Mouse (Mus musculus): Measurements from ENCODE around the gene Mitf. TPM values are rescaled to one million over a fixed set of nuclear protein-coding genes. Genes with fewer than 3 reads are reported as not detected.

Gene Mitf
- polyA plus RNA-seq, 1 experiment from 2014 or later, result 2.4 TPM

DNA sequence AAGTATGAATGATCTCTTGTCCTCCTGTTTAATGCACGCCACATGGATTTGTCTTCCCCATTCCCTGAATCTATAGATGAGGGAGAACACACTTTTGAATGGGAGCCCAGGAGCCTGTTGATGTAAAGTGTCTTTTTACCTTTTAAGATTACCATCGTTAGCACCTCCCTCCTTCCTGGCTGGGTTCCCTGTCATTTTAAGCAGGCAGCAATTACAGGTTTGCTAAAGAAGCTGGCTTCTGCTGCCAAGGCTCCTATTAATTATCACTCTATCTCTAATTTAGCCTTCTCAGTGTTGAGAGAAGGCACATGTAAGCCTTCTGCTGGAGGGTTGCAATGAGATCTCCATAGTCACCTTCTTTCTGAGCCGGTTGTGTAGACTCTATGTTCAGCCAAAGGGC is 21.2 kb downstream of the Mitf start:
- no peak overlapping the region for H3K4me3 ChIP-seq
- H3K9me3 ChIP-seq, result no peaks in the 10 kb centered on the region
- WGBS, result 46% methylated on average over 3 of the region's 3 CpGs
- H3K4me2 ChIP-seq (replicated peaks), result no peak overlapping the region
- H3K9ac ChIP-seq, result no peak overlapping the region
- H3K27ac ChIP-seq, result no peak overlapping the region
- no peaks in the 10 kb centered on the region for H3K36me3 ChIP-seq
- peaks cover 22% of the 10 kb centered on the region for H3K4me1 ChIP-seq
- H3K27me3 ChIP-seq, result no peaks in the 10 kb centered on the region
- no peak for ATAC-seq (ENCODE audit: low FRiP score, low read depth)

- 45% methylated on average over 13 of the region's 13 CpGs for WGBS
- no peaks in the 10 kb centered on the region for H3K9me3 ChIP-seq
Observed at GRCm38 (mm10) chr6:97828822-97829719, 22.2 kb downstream of the Mitf start.

DNA sequence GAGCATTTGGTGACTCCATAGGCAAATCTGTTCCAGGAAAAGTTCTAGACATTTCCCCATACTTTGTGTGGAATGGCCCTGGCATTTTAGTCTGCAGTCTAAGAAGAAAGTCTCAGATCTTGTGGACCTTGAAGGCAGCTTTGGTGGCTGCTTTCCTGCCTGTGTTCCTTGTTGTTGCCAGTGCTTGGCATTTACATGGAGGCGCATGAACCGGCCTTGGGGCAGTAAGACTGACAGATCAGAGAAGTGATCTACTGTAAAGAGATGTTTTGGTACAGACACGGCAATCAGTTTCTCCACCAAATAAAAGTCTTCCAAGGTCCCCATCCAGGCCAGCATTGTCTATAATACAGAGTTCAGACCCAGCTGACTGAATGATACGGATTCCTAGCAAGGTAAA is 25.6 kb downstream of the Mitf start:
- Histone ChIP-seq H3K4me1 (peaks cover 22% of the 10 kb centered on the region), H3K27ac (no peak overlapping the region), H3K9me3 (no peaks in the 10 kb centered on the region), H3K36me3 (no peaks in the 10 kb centered on the region), H3K27me3 (no peaks in the 10 kb centered on the region), H3K4me2 (replicated peaks) (no peak overlapping the region), H3K4me3 (no peak overlapping the region), H3K9ac (no peak overlapping the region)
- ATAC-seq (ENCODE audit: low FRiP score, low read depth), result no peak
- 88% methylated on average over 4 of the region's 4 CpGs for WGBS

More at GRCm38 (mm10) chr6:97828822-97829719, 22.2 kb downstream of the Mitf start:
- H3K36me3 ChIP-seq, result no peaks in the 10 kb centered on the region
- H3K4me3 ChIP-seq, result no peak overlapping the region
- H3K27me3 ChIP-seq, result no peaks in the 10 kb centered on the region
- H3K4me1 ChIP-seq, result peaks cover 22% of the 10 kb centered on the region
- no peak overlapping the region for H3K4me2 ChIP-seq (replicated peaks)
- ATAC-seq (ENCODE audit: low FRiP score, low read depth), result 0 out of 2 replicates have a peak, but pooled peaks have one; percentile 32
- no peak overlapping the region for H3K27ac ChIP-seq
- no peak overlapping the region for H3K9ac ChIP-seq

DNA sequence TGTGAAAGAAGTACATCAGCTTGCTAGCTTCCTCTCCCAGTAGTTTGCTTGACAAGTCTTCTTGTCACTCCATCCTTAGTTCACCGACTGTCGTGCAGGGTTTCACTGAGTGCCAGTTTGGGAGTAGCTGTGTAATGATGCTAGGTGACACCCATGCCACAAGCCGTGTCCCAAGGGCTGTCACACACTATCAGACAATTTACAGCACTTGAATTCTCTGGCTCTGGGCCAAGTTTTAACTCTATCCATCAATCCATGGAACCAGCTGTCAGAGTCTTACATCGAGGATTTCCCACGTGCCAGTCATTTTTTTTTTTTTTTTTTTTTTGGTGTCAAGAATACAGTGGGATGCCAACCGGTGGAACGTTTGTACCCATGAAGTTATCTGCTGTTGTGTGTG is 29.3 kb downstream of the Mitf start:
- H3K4me3 ChIP-seq, result no peak overlapping the region
- no peak overlapping the region for H3K9ac ChIP-seq
- WGBS, result 84% methylated on average over 7 of the region's 7 CpGs
- no peak overlapping the region for H3K27ac ChIP-seq
- no peaks in the 10 kb centered on the region for H3K9me3 ChIP-seq
- H3K4me2 ChIP-seq (replicated peaks), result no peak overlapping the region
- no peak for ATAC-seq (ENCODE audit: low FRiP score, low read depth)
- H3K36me3 ChIP-seq, result no peaks in the 10 kb centered on the region
- no peaks in the 10 kb centered on the region for H3K4me1 ChIP-seq
- H3K27me3 ChIP-seq, result no peaks in the 10 kb centered on the region

DNA sequence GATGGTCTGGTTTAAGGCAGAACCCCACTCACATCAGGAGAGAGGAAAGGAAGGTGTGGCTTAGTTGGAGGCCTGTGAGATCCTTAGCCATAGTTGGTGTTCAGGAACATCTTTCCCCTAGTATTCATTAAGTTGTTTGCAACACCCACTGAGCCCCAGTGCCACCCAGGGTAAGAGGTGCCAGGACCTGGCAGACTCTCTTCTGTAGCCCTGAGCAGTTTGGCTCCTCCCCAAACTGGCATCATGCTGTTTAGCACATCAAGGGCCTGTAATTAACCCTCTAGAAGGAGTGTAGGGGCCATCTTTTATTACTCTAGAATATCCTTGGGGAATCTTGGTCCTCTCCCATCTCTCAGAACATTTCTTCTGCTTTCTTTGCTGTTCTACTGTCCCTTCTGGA is 30.9 kb downstream of the Mitf start:
- no peak overlapping the region for H3K4me2 ChIP-seq (replicated peaks)
- H3K4me3 ChIP-seq, result no peak overlapping the region
- no peaks in the 10 kb centered on the region for H3K36me3 ChIP-seq
- no peak for ATAC-seq (ENCODE audit: low FRiP score, low read depth)
- H3K9ac ChIP-seq, result no peak overlapping the region
- H3K4me1 ChIP-seq, result no peaks in the 10 kb centered on the region
- H3K27me3 ChIP-seq, result no peaks in the 10 kb centered on the region
- no peaks in the 10 kb centered on the region for H3K9me3 ChIP-seq
- no peak overlapping the region for H3K27ac ChIP-seq

DNA sequence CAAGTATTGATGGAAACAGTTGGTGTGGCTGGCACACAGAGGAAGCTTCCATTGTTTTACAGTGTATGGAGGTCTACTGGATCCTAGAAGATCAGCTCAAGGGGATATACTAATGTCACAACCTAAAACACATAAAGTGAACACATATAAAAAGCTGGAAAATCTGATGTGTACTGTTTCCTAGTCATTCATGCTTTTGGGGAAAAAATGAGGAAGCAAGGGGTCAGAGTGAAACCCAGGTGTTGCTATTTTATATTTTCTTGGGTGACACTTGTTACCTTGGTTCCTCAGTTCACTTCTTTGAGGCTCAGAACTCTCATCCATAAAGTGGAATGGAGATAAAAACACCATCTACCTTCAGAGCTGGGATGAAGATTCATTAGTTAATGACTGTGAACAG is 32.7 kb downstream of the Mitf start:
- H3K4me1 ChIP-seq, result no peaks in the 10 kb centered on the region
- no peaks in the 10 kb centered on the region for H3K27me3 ChIP-seq
- ATAC-seq (ENCODE audit: low FRiP score, low read depth), result no peak
- no peak overlapping the region for H3K4me2 ChIP-seq (replicated peaks)
- no peaks in the 10 kb centered on the region for H3K9me3 ChIP-seq
- H3K4me3 ChIP-seq, result no peak overlapping the region
- H3K9ac ChIP-seq, result no peak overlapping the region
- H3K27ac ChIP-seq, result no peak overlapping the region
- H3K36me3 ChIP-seq, result no peaks in the 10 kb centered on the region

DNA sequence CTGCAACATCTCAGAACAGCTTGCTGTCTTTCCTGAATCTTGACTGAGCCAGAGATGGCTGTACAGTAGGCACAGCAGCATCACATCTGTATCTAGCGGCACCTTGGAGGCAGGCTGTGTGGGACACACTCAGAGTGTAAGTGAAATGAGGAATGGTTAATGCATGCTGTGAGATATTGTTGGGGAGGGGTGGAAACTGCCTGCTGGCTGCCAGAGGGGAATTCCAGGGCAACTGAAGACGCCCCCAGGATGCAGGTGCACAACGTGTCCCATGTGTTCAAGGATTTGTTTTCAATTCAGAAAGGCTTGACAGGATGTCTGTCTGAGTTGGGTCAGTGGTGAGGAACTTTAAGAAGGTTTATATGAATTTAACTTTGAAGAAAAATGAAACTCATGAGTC is 37.3 kb downstream of the Mitf start:
- no peak overlapping the region for H3K27ac ChIP-seq
- H3K4me1 ChIP-seq, result peaks cover 7% of the 10 kb centered on the region; the same call in 1 of the 2 replicates
- no peak overlapping the region for H3K9ac ChIP-seq
- no peak overlapping the region for H3K4me3 ChIP-seq
- ATAC-seq (ENCODE audit: low FRiP score, low read depth), result no peak
- no peak overlapping the region for H3K4me2 ChIP-seq (replicated peaks)
- H3K36me3 ChIP-seq, result no peaks in the 10 kb centered on the region
- H3K27me3 ChIP-seq, result no peaks in the 10 kb centered on the region
- WGBS, result 65% methylated on average over 3 of the region's 3 CpGs
- H3K9me3 ChIP-seq, result no peaks in the 10 kb centered on the region

DNA sequence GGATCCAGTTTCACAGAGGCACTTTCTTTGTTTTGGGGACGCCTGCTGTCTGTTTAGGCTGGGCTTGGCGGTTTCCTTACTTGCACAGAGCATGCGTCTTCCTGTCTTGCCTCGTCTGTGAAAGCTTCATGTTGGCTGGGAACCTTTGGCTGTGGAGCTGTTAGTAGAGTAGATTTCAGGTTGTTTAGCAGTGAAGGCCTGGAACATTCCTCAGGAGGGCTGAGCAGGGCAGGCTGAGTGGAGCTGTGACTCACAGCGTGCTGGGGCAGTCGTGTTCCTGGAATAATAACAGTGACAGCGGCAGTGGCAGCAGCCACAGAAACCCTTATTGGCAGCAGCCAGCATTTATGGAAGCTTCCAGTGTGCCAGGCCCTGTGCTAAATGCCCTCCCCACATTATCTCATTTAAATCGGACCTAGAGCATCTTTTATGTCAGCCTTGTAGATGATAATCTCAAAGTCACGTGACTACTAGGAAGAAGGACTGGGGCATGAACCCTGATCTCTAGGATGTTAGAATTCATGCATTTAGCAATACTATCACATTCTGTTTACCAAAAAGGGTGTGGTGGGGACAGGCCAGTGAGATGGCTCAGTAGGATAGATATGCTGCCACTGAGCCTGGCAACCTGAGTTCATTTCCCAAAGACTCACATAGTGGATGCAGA is 41.5 kb downstream of the Mitf start:
- WGBS, result 70% methylated on average over 9 of the region's 9 CpGs
- no peak overlapping the region for H3K27ac ChIP-seq

DNA sequence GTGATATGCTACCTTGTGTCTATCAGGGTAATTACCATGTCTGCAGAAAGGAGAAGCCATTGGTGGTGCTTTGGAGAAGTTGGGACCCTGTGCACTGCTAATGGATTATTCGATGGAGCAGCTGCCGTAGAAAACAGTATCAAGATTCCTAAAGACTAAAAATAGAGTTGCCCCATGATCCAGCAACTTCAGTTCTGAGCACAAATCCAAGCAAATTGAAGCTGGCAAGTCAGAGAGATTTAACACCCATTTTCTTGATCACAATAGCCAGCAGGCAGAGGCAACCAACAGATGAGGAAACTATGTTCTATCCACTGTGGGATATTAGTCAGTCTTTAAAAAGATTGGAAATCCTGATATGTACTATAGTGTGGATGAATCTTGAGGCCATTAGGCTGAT is 47.4 kb downstream of the Mitf start:
- H3K4me2 ChIP-seq (replicated peaks), result no peak overlapping the region
- H3K9me3 ChIP-seq, result no peaks in the 10 kb centered on the region
- no peak overlapping the region for H3K4me3 ChIP-seq
- H3K36me3 ChIP-seq, result no peaks in the 10 kb centered on the region
- no peak overlapping the region for H3K27ac ChIP-seq
- H3K27me3 ChIP-seq, result no peaks in the 10 kb centered on the region
- no peak overlapping the region for H3K9ac ChIP-seq
- WGBS, result 92% methylated on average over 2 of the region's 2 CpGs
- no peak for ATAC-seq (ENCODE audit: low FRiP score, low read depth)
- peaks cover 5% of the 10 kb centered on the region; the same call in 1 of the 2 replicates for H3K4me1 ChIP-seq

More for the DNA sequence above, 41.5 kb downstream of the Mitf start:
- peaks cover 7% of the 10 kb centered on the region; the same call in 1 of the 2 replicates for H3K4me1 ChIP-seq
- H3K36me3 ChIP-seq, result no peaks in the 10 kb centered on the region
- H3K9ac ChIP-seq, result no peak overlapping the region
- no peak overlapping the region for H3K4me2 ChIP-seq (replicated peaks)
- no peaks in the 10 kb centered on the region for H3K27me3 ChIP-seq
- H3K9me3 ChIP-seq, result no peaks in the 10 kb centered on the region
- no peak overlapping the region for H3K4me3 ChIP-seq
- no peak for ATAC-seq (ENCODE audit: low FRiP score, low read depth)

DNA sequence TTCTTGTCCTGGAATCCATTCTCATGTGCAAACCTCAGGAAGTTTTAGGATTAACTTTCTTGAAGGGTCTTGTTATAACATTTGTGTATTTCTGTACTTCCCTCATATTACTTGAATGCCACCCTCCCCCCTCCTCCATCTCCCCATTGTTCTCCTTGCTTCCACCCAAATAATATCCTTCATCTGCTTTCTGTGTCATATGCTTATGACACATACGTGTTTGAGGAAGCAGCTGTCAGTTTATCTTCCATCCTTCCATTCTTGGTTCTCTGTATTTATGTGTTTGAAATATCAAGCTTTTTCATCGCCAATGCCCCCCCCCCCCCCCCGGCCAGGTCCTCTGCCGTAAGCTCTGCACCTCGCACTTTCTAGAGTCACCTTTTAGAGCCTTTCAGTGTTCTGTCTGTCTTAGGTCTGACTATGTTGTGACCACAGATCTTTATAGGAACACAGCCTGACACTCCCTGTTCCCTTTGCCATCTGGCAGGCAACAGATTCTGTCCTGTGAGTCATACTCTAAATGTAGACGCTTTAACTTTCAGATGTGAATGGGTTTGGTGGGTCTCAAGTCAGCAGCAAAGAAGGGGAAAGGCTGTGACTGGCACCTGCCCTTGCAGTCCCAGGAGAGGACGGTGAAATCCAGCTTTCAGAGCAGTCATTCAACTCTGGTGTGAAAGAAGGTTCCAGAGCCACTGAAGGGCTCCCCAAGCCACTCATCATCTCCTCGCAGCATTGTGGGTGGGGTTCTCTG is 48.7 kb downstream of the Mitf start:
- Histone ChIP-seq H3K4me2 (replicated peaks) (no peak overlapping the region), H3K9me3 (no peaks in the 10 kb centered on the region), H3K4me3 (no peak overlapping the region), H3K9ac (no peak overlapping the region), H3K27me3 (no peaks in the 10 kb centered on the region), H3K36me3 (no peaks in the 10 kb centered on the region), H3K4me1 (peaks cover 5% of the 10 kb centered on the region; the same call in 1 of the 2 replicates), H3K27ac (no peak overlapping the region)
- no peak for ATAC-seq (ENCODE audit: low FRiP score, low read depth)
- WGBS, result 87% methylated on average over 8 of the region's 8 CpGs

DNA sequence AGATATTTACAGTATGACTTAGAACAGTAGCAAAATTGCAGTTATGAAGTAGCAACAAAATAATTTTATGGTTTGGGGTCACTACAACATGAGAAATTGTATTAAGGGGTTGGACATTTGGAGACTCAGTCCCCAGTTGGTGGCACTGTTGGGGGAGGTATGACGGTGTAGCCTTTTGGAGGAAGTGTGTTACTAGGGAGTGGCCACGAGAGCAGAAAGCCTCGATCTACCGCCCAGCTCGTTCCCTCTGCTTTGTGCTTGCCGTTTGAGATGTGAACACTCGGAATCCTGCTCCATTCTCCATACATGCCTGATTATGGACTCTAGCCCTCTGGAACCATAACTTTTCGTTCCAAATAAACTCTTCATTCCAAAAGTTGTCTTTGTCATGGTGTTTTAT is 49.6 kb downstream of the Mitf start:
- Histone ChIP-seq H3K36me3 (no peaks in the 10 kb centered on the region), H3K27ac (no peak overlapping the region), H3K4me1 (peaks cover 5% of the 10 kb centered on the region; the same call in 1 of the 2 replicates), H3K4me2 (replicated peaks) (no peak overlapping the region), H3K9ac (no peak overlapping the region), H3K4me3 (no peak overlapping the region), H3K9me3 (no peaks in the 10 kb centered on the region), H3K27me3 (no peaks in the 10 kb centered on the region)
- ATAC-seq (ENCODE audit: low FRiP score, low read depth), result no peak
- 71% methylated on average over 8 of the region's 8 CpGs for WGBS

GRCm38 (mm10) chr6:97857690-97858089 is 50.8 kb downstream of the Mitf start:
- 31% methylated on average over 3 of the region's 3 CpGs for WGBS
- Histone ChIP-seq H3K9ac (no peak overlapping the region), H3K4me3 (no peak overlapping the region), H3K4me2 (replicated peaks) (no peak overlapping the region), H3K4me1 (peaks cover 5% of the 10 kb centered on the region; the same call in 1 of the 2 replicates), H3K27ac (no peak overlapping the region), H3K27me3 (no peaks in the 10 kb centered on the region), H3K9me3 (no peaks in the 10 kb centered on the region), H3K36me3 (no peaks in the 10 kb centered on the region)
- no peak for ATAC-seq (ENCODE audit: low FRiP score, low read depth)

Measured in limb, embryonic 13.5 days (tissue).